Mouse (Mus musculus): ENCODE data around the gene Trim14.

- TF ChIP-seq E2F4 (IDR thresholded peaks at IDR 0.05; ENCODE audit: insufficient read depth) (no peak), POLR2A (IDR thresholded peaks at IDR 0.05; ENCODE audit: insufficient read length, low read depth) (no peak), SRF (IDR thresholded peaks at IDR 0.05; ENCODE audit: control insufficient read depth, insufficient read length, low read depth) (no peak)
Measured at GRCm38 (mm10) chr4:46533934-46534720, 1.8 kb downstream of the Trim14 start.
